Mouse (Mus musculus) erythroblast, embryonic 14.5 days (primary cell): Measurements from ENCODE around the gene Cpne2.

ENCODE experiments used
- GATA1 ChIP-seq: IDR thresholded peaks from 2 replicates; pipeline ENCODE4 v1.6.1; 2012; ENCODE audit warnings: low read length, inconsistent platforms, mixed read lengths
- TAL1 ChIP-seq: IDR thresholded peaks from 3 replicates; pipeline ENCODE4 v1.6.1; 2012; ENCODE audit warnings: low read length, inconsistent platforms, mixed read lengths

DNA sequence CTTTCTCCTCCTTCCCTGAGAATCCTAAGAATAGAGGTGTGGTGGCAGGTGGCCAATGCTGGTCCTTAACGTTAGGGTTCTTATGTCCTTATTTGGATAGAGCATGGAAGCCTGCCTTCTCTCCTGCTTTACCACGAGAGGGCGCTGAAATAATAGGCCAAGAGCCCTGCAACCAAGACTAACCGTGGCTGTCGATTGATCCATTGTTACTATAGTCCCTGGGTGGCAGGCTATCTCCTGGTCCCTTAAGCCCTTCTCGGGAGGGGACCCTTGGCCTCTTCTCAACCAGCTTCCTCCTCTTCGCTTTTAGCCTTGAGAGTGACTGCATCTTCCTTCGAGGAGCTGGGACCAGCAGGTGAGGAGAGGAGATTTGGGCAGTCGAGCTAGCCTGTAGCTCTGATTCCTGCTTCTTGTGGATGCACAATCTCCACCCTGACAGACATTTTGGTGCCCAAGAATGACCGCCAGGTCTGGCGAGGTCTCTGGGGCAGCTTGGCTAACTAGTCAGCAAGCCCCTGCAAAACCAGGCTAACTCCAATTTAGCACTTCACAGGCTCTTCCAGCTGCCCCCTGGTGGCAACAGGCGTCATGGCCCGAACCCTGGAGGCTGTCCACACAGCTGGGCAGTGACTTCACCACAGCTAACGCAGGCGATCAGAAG, 40.6 kb upstream of the Cpne2 start:
- TF ChIP-seq GATA1 (no peak), TAL1 (no peak)
